Mouse (Mus musculus): ENCODE results near the gene Slc22a23. TPM values are rescaled to one million over a fixed set of nuclear protein-coding genes. Genes with fewer than 3 reads are reported as not detected.

Gene Slc22a23
- polyA plus RNA-seq, 1 experiment from 2014 or later = 5.0 TPM

- 0 out of 2 replicates have a peak, but pooled peaks cover 5% of the 10 kb centered on the region for H3K27me3 ChIP-seq
- peak overlapping the region; percentile 65 for H3K4me2 ChIP-seq
- peak overlapping the region; percentile 80 for H3K27ac ChIP-seq
- no peak overlapping the region for H3K4me3 ChIP-seq (replicated peaks)
- 74% methylated on average over 3 of the region's 3 CpGs for WGBS
- H3K36me3 ChIP-seq = no peaks in the 10 kb centered on the region
- H3K4me1 ChIP-seq (replicated peaks) = peaks cover 25% of the 10 kb centered on the region
- no peak overlapping the region for H3K9ac ChIP-seq (replicated peaks)
- no peak for ATAC-seq (ENCODE audit: insufficient number of reproducible peaks, insufficient read depth, low FRiP score, low TSS enrichment, low read depth)
- H3K9me3 ChIP-seq = no peaks in the 10 kb centered on the region
Measured at GRCm38 (mm10) chr13:34148181-34148580, 196.8 kb downstream of the Slc22a23 start.

DNA sequence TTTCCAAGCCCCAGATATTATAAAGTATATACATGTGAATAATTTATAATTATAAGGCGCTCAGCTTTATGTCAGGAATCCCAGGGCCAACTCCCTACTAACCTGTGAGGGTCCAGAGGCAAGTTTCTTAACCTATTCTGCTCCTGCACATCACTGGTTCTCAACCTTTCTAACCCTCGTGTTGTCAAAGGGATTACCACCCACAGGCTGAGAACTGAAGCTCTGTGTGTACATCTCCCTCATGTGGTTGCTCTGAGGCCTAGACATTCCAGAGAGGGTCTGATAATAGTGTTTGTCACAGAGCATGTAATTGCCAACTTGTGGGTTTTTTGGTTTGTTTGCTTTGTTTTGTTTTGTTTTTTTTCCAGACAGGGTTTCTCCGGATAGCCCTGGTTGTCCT lies 198.1 kb downstream of the Slc22a23 start:
- no peak for ATAC-seq (ENCODE audit: insufficient number of reproducible peaks, insufficient read depth, low FRiP score, low TSS enrichment, low read depth)
- Histone ChIP-seq H3K9me3 (no peaks in the 10 kb centered on the region), H3K27ac (no peak overlapping the region), H3K4me2 (no peak overlapping the region), H3K4me3 (replicated peaks) (no peak overlapping the region), H3K9ac (replicated peaks) (no peak overlapping the region), H3K4me1 (replicated peaks) (peaks cover 25% of the 10 kb centered on the region), H3K36me3 (no peaks in the 10 kb centered on the region), H3K27me3 (0 out of 2 replicates have a peak, but pooled peaks cover 5% of the 10 kb centered on the region)
- WGBS = 68% methylated on average over 3 of the region's 3 CpGs

GRCm38 (mm10) chr13:34143389-34143788 lies 201.6 kb downstream of the Slc22a23 start:
- no peaks in the 10 kb centered on the region for H3K27me3 ChIP-seq
- no peaks in the 10 kb centered on the region for H3K9me3 ChIP-seq
- no peak overlapping the region for H3K4me2 ChIP-seq
- 68% methylated on average over 5 of the region's 5 CpGs for WGBS
- no peak overlapping the region for H3K27ac ChIP-seq
- no peak overlapping the region for H3K4me3 ChIP-seq (replicated peaks)
- H3K4me1 ChIP-seq (replicated peaks) = 0 out of 2 replicates have a peak, but pooled peaks cover 4% of the 10 kb centered on the region
- H3K36me3 ChIP-seq = no peaks in the 10 kb centered on the region
- no peak for ATAC-seq (ENCODE audit: insufficient number of reproducible peaks, insufficient read depth, low FRiP score, low TSS enrichment, low read depth)
- no peak overlapping the region for H3K9ac ChIP-seq (replicated peaks)

DNA sequence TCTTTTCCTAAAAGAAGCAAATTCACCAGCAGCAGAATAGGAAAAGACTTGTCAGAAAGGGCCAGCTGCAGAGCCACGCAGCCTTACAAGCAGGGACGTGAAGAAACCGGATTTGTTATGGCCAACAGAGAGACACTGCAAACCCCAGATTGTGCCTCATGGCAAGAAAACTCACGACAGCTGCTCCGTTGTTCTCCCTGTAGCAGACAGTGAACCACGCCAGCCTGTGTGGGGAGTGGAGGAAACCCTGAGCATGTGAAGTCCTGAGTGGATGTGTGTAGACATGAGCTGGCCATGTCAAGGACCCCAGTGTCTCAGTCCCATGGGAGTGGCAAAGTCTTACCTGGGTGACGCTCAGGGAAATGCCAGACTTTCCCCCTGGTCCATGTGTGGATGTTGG lies 208.4 kb downstream of the Slc22a23 start:
- H3K27ac ChIP-seq = no peak overlapping the region
- peaks cover 13% of the 10 kb centered on the region for H3K27me3 ChIP-seq
- ATAC-seq (ENCODE audit: insufficient number of reproducible peaks, insufficient read depth, low FRiP score, low TSS enrichment, low read depth) = 0 out of 2 replicates have a peak, but pooled peaks have one; percentile 23

DNA sequence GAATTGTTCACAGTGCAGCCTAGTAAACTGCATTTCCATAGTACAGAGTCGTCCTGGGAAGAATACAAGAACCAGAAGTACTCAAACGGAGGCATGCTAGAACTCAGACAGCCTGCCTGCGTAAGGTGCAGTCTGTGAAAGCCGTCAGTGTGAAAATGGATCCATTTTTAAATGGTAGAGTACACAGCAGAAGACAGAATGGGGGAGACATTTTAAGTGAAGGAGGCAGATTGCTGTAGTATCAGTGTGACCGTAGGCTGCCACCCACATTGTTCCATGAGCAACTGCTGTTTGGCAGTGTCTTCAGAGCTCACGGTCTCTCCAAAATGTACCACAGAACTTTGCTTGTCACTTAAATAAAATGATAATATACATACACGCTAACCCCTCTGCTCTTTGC lies 210.7 kb downstream of the Slc22a23 start:
- Histone ChIP-seq H3K27ac (no peak overlapping the region), H3K9me3 (no peaks in the 10 kb centered on the region), H3K4me3 (replicated peaks) (no peak overlapping the region), H3K4me2 (no peak overlapping the region), H3K27me3 (peaks cover 13% of the 10 kb centered on the region), H3K4me1 (replicated peaks) (peaks cover 36% of the 10 kb centered on the region), H3K9ac (replicated peaks) (no peak overlapping the region), H3K36me3 (no peaks in the 10 kb centered on the region)
- 66% methylated on average over 7 of the region's 7 CpGs for WGBS
- no peak for ATAC-seq (ENCODE audit: insufficient number of reproducible peaks, insufficient read depth, low FRiP score, low TSS enrichment, low read depth)

More for the DNA sequence above, 208.4 kb downstream of the Slc22a23 start:
- Histone ChIP-seq H3K4me2 (no peak overlapping the region), H3K4me1 (replicated peaks) (peaks cover 23% of the 10 kb centered on the region), H3K36me3 (no peaks in the 10 kb centered on the region), H3K9ac (replicated peaks) (no peak overlapping the region), H3K9me3 (no peaks in the 10 kb centered on the region), H3K4me3 (replicated peaks) (no peak overlapping the region)
- 64% methylated on average over 7 of the region's 7 CpGs for WGBS

GRCm38 (mm10) chr13:34133326-34134071 lies 211.5 kb downstream of the Slc22a23 start:
- peak overlapping the region; percentile 78 for H3K4me2 ChIP-seq
- 8% methylated on average over 15 of the region's 15 CpGs for WGBS
- peaks cover 13% of the 10 kb centered on the region for H3K27me3 ChIP-seq
- H3K36me3 ChIP-seq = no peaks in the 10 kb centered on the region
- ATAC-seq (ENCODE audit: insufficient number of reproducible peaks, insufficient read depth, low FRiP score, low TSS enrichment, low read depth) = no peak
- peak overlapping the region; percentile 24 for H3K4me3 ChIP-seq (replicated peaks)
- H3K9ac ChIP-seq (replicated peaks) = peak overlapping the region; percentile 13
- no peak overlapping the region for H3K27ac ChIP-seq
- no peaks in the 10 kb centered on the region for H3K9me3 ChIP-seq
- H3K4me1 ChIP-seq (replicated peaks) = peaks cover 43% of the 10 kb centered on the region

GRCm38 (mm10) chr13:34132875-34133274 lies 212.1 kb downstream of the Slc22a23 start:
- Histone ChIP-seq H3K27me3 (peaks cover 13% of the 10 kb centered on the region), H3K4me3 (replicated peaks) (peak overlapping the region; percentile 64; the same call in 1 of the 2 replicates), H3K4me2 (peak overlapping the region; percentile 78), H3K27ac (peak overlapping the region; percentile 84; the same call in 1 of the 2 replicates), H3K4me1 (replicated peaks) (peaks cover 44% of the 10 kb centered on the region), H3K9ac (replicated peaks) (peak overlapping the region; percentile 42; the same call in 1 of the 2 replicates), H3K36me3 (no peaks in the 10 kb centered on the region), H3K9me3 (no peaks in the 10 kb centered on the region)
- 11% methylated on average over 6 of the region's 6 CpGs for WGBS
- ATAC-seq (ENCODE audit: insufficient number of reproducible peaks, insufficient read depth, low FRiP score, low TSS enrichment, low read depth) = no peak

DNA sequence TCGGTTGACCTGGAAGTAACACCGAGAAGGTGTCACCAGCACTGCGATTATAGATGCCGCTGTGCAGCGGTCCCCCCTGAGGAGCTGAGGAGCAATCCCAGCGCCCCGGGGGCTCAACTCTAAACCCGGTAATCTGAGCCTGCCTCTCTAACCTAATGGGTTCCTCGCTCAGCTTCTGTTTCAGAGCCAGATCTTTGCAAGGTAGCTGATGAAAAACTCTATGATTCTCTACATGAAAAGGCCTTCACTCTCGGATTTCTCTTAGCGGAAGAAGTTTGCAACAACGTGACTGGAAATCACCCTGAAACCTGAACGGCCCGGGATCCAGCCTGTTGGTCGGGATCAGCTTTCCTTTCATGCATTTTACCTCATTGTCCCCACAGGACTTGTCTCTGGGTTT lies 212.7 kb downstream of the Slc22a23 start:
- peaks cover 44% of the 10 kb centered on the region for H3K4me1 ChIP-seq (replicated peaks)
- peaks cover 13% of the 10 kb centered on the region for H3K27me3 ChIP-seq
- peak overlapping the region; percentile 78 for H3K4me2 ChIP-seq
- H3K9me3 ChIP-seq = no peaks in the 10 kb centered on the region
- H3K36me3 ChIP-seq = no peaks in the 10 kb centered on the region
- under 1% methylated on average over 15 of the region's 15 CpGs for WGBS
- peak overlapping the region; percentile 84 for H3K27ac ChIP-seq
- ATAC-seq (ENCODE audit: insufficient number of reproducible peaks, insufficient read depth, low FRiP score, low TSS enrichment, low read depth) = no peak
- peak overlapping the region; percentile 64 for H3K4me3 ChIP-seq (replicated peaks)
- H3K9ac ChIP-seq (replicated peaks) = peak overlapping the region; percentile 42; the same call in 1 of the 2 replicates

- Histone ChIP-seq H3K9ac (replicated peaks) (peak overlapping the region; percentile 61), H3K36me3 (peaks cover under 1% of the 10 kb centered on the region; the same call in 1 of the 2 replicates), H3K9me3 (no peaks in the 10 kb centered on the region), H3K27ac (peak overlapping the region; percentile 84), H3K4me3 (replicated peaks) (peak overlapping the region; percentile 64), H3K4me2 (peak overlapping the region; percentile 78), H3K27me3 (peaks cover 13% of the 10 kb centered on the region), H3K4me1 (replicated peaks) (peaks cover 44% of the 10 kb centered on the region)
- peak; percentile 16; the same call in 1 of the 2 replicates for ATAC-seq (ENCODE audit: insufficient number of reproducible peaks, insufficient read depth, low FRiP score, low TSS enrichment, low read depth)
- WGBS = under 1% methylated on average over 10 of the region's 10 CpGs
Measured at GRCm38 (mm10) chr13:34131708-34132060, 213.3 kb downstream of the Slc22a23 start.

GRCm38 (mm10) chr13:34131011-34131707 lies 213.8 kb downstream of the Slc22a23 start:
- Histone ChIP-seq H3K36me3 (peaks cover 4% of the 10 kb centered on the region; the same call in 1 of the 2 replicates), H3K9me3 (no peaks in the 10 kb centered on the region), H3K4me2 (peak overlapping the region; percentile 78), H3K9ac (replicated peaks) (peak overlapping the region; percentile 61), H3K27ac (peak overlapping the region; percentile 84), H3K4me3 (replicated peaks) (peak overlapping the region; percentile 64), H3K27me3 (peaks cover 13% of the 10 kb centered on the region), H3K4me1 (replicated peaks) (peaks cover 47% of the 10 kb centered on the region)
- peak; percentile 43; the same call in 1 of the 2 replicates for ATAC-seq (ENCODE audit: insufficient number of reproducible peaks, insufficient read depth, low FRiP score, low TSS enrichment, low read depth)
- WGBS = under 1% methylated on average over 24 of the region's 24 CpGs

DNA sequence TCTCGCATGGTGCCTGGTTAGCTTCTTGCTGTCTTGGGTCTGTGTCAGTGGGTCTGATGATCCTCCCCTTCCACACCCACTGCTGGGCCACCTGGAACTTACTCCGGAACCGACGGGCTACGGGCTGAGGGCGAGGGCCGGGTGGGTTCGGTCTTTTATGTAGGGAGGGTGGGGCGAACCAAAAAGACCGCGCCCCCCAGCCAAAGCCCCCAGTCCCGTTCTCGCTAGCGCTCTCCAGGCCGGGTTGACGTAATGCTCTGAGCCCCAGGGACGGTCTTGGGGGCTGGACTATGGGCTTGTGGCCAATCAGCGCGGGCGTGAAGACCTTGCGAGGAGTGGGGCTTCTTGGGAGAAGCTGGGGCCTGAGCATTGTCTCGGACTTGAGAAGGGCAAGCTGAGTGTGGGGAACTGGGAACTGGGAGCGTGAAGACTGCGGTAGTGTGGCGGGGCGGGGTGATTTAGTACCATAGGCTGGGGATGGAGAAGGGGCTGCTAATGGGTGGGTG lies 214.7 kb downstream of the Slc22a23 start, which contains the start of gene Tubb2b:
Gene Tubb2b, minus strand, starts transcription at position 241 of the 506 bp plus-strand sequence.
- WGBS = under 1% methylated on average over 26 of the region's 26 CpGs
- peaks cover 47% of the 10 kb centered on the region for H3K4me1 ChIP-seq (replicated peaks)

More for the DNA sequence above, 214.7 kb downstream of the Slc22a23 start, which contains the start of gene Tubb2b:
- peak within 1 kb of the TSS; percentile 78 for H3K4me2 ChIP-seq
- peaks cover 13% of the 10 kb centered on the region for H3K27me3 ChIP-seq
- no peaks in the 10 kb centered on the region for H3K9me3 ChIP-seq
- H3K4me3 ChIP-seq (replicated peaks) = peak within 1 kb of the TSS; percentile 64
- H3K27ac ChIP-seq = peak within 1 kb of the TSS; percentile 84
- H3K36me3 ChIP-seq = peaks cover 9% of the 10 kb centered on the region; the same call in 1 of the 2 replicates
- ATAC-seq (ENCODE audit: insufficient number of reproducible peaks, insufficient read depth, low FRiP score, low TSS enrichment, low read depth) = peak; percentile 90
- H3K9ac ChIP-seq (replicated peaks) = peak within 1 kb of the TSS; percentile 61

All from limb, embryonic 12.5 days (tissue).